ENCODE assay signal across 9 mouse cellular contexts in genomic region chr11:52919231-52919960, GRCm38 (mm10).
DNase-seq lines count a peak whose midpoint lies in the region; ATAC-seq lines count a peak whose summit lies in the region.
"Had no signal": no experiment of that assay in that cellular context is flagged by ENCODE, and none has a peak within 500 bp of the region (broad histone marks: within the 10 kb centered on the region; RNA-seq: fewer than 3 reads in every experiment).

No protein-coding gene starts in this region.

- no peak overlapping the region for H3K4me2 ChIP-seq in heart, embryonic 11.5 days
- no peak overlapping the region for H3K4me2 ChIP-seq in midbrain, embryonic 11.5 days
- no peak overlapping the region for H3K4me2 ChIP-seq in embryonic facial prominence, embryonic 14.5 days (ENCODE audit: low read depth, low read length)
- peak overlapping the region; percentile 4; the same call in 1 of the 2 replicates for H3K4me2 ChIP-seq in neural tube, embryonic 13.5 days

- H3K4me1 ChIP-seq in heart, embryonic 10.5 days, result peaks cover 20% of the 10 kb centered on the region
- H3K4me1 ChIP-seq in heart, embryonic 11.5 days (ENCODE audit: control insufficient read depth, insufficient read depth, low read length), result peaks cover 8% of the 10 kb centered on the region; the same call in 1 of the 2 replicates
- H3K4me1 ChIP-seq in midbrain, embryonic 10.5 days, result peaks cover 5% of the 10 kb centered on the region; the same call in 1 of the 2 replicates
- no peaks in the 10 kb centered on the region for H3K4me1 ChIP-seq in midbrain, embryonic 11.5 days (ENCODE audit: control insufficient read depth, insufficient read depth, low read length)
- peaks cover 7% of the 10 kb centered on the region; the same call in 1 of the 2 replicates for H3K4me1 ChIP-seq in embryonic facial prominence, embryonic 14.5 days (ENCODE audit: control insufficient read depth, insufficient read depth, low read length)
- peaks cover 22% of the 10 kb centered on the region for H3K4me1 ChIP-seq in neural tube, embryonic 13.5 days (replicated peaks)

- 40% methylated on average over 15 of the region's 15 CpGs for WGBS in heart, embryonic 10.5 days
- WGBS in heart, embryonic 11.5 days (ENCODE audit: insufficient replicate concordance), result 36% methylated on average over 15 of the region's 15 CpGs
- 63% methylated on average over 15 of the region's 15 CpGs for WGBS in midbrain, embryonic 10.5 days
- WGBS in midbrain, embryonic 11.5 days, result 67% methylated on average over 15 of the region's 15 CpGs
- WGBS in embryonic facial prominence, embryonic 14.5 days, result 23% methylated on average over 15 of the region's 15 CpGs
- 28% methylated on average over 15 of the region's 15 CpGs for WGBS in neural tube, embryonic 13.5 days

- ATAC-seq in heart, embryonic 11.5 days (replicated peaks; ENCODE audit: insufficient number of reproducible peaks, low FRiP score, low TSS enrichment), result no peak
- no peak for ATAC-seq in midbrain, embryonic 11.5 days (ENCODE audit: low FRiP score)
- ATAC-seq in embryonic facial prominence, embryonic 14.5 days (ENCODE audit: low read depth), result peak; percentile 57
- peak; percentile 78 for ATAC-seq in neural tube, embryonic 13.5 days (ENCODE audit: low read depth)

- no peak overlapping the region for H3K4me3 ChIP-seq in heart, embryonic 10.5 days
- no peak overlapping the region for H3K4me3 ChIP-seq in heart, embryonic 11.5 days (ENCODE audit: low read depth, low read length)
- H3K4me3 ChIP-seq in midbrain, embryonic 10.5 days, result no peak overlapping the region
- no peak overlapping the region for H3K4me3 ChIP-seq in midbrain, embryonic 11.5 days (ENCODE audit: low read depth, low read length)
- no peak overlapping the region for H3K4me3 ChIP-seq in embryonic facial prominence, embryonic 14.5 days (ENCODE audit: low read depth, low read length)
- no peak overlapping the region for H3K4me3 ChIP-seq in neural tube, embryonic 13.5 days
- H3K4me3 ChIP-seq: left cerebral cortex, adult 2 months had no signal

- H3K27ac ChIP-seq in heart, embryonic 10.5 days, result peak overlapping the region; percentile 30; the same call in 1 of the 2 replicates
- H3K27ac ChIP-seq in heart, embryonic 11.5 days (ENCODE audit: low read depth, low read length), result no peak overlapping the region
- peak overlapping the region; percentile 13; the same call in 1 of the 2 replicates for H3K27ac ChIP-seq in midbrain, embryonic 10.5 days (replicated peaks)
- H3K27ac ChIP-seq in midbrain, embryonic 11.5 days (ENCODE audit: low read depth, low read length), result no peak overlapping the region
- H3K27ac ChIP-seq in embryonic facial prominence, embryonic 14.5 days (replicated peaks; ENCODE audit: low read depth, low read length), result no peak overlapping the region
- H3K27ac ChIP-seq in neural tube, embryonic 13.5 days (replicated peaks), result no peak overlapping the region; the same call in 1 of the 2 replicates
- H3K27ac ChIP-seq: left cerebral cortex, adult 2 months had no signal

- H3K36me3 ChIP-seq in heart, embryonic 10.5 days, result no peaks in the 10 kb centered on the region
- no peaks in the 10 kb centered on the region for H3K36me3 ChIP-seq in heart, embryonic 11.5 days (ENCODE audit: control insufficient read depth, insufficient read depth, low read length)
- no peaks in the 10 kb centered on the region for H3K36me3 ChIP-seq in midbrain, embryonic 10.5 days
- no peaks in the 10 kb centered on the region for H3K36me3 ChIP-seq in midbrain, embryonic 11.5 days (ENCODE audit: control insufficient read depth, insufficient read depth, low read length)
- H3K36me3 ChIP-seq in embryonic facial prominence, embryonic 14.5 days (ENCODE audit: control insufficient read depth, insufficient read depth, low read length), result no peaks in the 10 kb centered on the region
- no peaks in the 10 kb centered on the region for H3K36me3 ChIP-seq in neural tube, embryonic 13.5 days

- DNase-seq in heart, embryonic 10.5 days (ENCODE audit: low spot score), result no peak
- no peak for DNase-seq in midbrain, embryonic 10.5 days (ENCODE audit: low spot score)
- no peak for DNase-seq in midbrain, embryonic 11.5 days (ENCODE audit: low spot score, missing footprints)
- peak; percentile 80 for DNase-seq in embryonic facial prominence, embryonic 14.5 days (ENCODE audit: low spot score)
- DNase-seq in urinary bladder, postnatal 25 days (ENCODE audit: low spot score), result no peak
- no peak for DNase-seq in MN1 (ENCODE audit: low spot score)

- no peaks in the 10 kb centered on the region for H3K27me3 ChIP-seq in heart, embryonic 10.5 days (ENCODE audit: insufficient read depth, poor library complexity, severe bottlenecking)
- no peaks in the 10 kb centered on the region for H3K27me3 ChIP-seq in heart, embryonic 11.5 days (ENCODE audit: control insufficient read depth, insufficient read depth, low read length)
- no peaks in the 10 kb centered on the region for H3K27me3 ChIP-seq in midbrain, embryonic 10.5 days (ENCODE audit: low read depth, poor library complexity, severe bottlenecking)
- no peaks in the 10 kb centered on the region for H3K27me3 ChIP-seq in midbrain, embryonic 11.5 days (ENCODE audit: control insufficient read depth, insufficient read depth, low read length)
- no peaks in the 10 kb centered on the region for H3K27me3 ChIP-seq in embryonic facial prominence, embryonic 14.5 days (replicated peaks; ENCODE audit: control insufficient read depth, insufficient read depth, low read length)
- H3K27me3 ChIP-seq in neural tube, embryonic 13.5 days, result no peaks in the 10 kb centered on the region

- H3K9ac ChIP-seq in heart, embryonic 11.5 days (ENCODE audit: low read depth, low read length), result no peak overlapping the region
- H3K9ac ChIP-seq in midbrain, embryonic 11.5 days (ENCODE audit: low read length), result no peak overlapping the region
- no peak overlapping the region for H3K9ac ChIP-seq in embryonic facial prominence, embryonic 14.5 days (ENCODE audit: low read depth, low read length)
- H3K9ac ChIP-seq in neural tube, embryonic 13.5 days, result no peak overlapping the region

- H3K9me3 ChIP-seq in heart, embryonic 10.5 days, result peaks cover 3% of the 10 kb centered on the region; the same call in 1 of the 2 replicates
- H3K9me3 ChIP-seq in heart, embryonic 11.5 days (replicated peaks; ENCODE audit: control insufficient read depth, low read length), result no peaks in the 10 kb centered on the region
- no peaks in the 10 kb centered on the region for H3K9me3 ChIP-seq in midbrain, embryonic 10.5 days (replicated peaks)
- H3K9me3 ChIP-seq in midbrain, embryonic 11.5 days (ENCODE audit: control insufficient read depth, low read length), result no peaks in the 10 kb centered on the region
- H3K9me3 ChIP-seq in embryonic facial prominence, embryonic 14.5 days (ENCODE audit: control insufficient read depth, low read length), result no peaks in the 10 kb centered on the region
- H3K9me3 ChIP-seq in neural tube, embryonic 13.5 days, result 0 out of 2 replicates have a peak, but pooled peaks cover 4% of the 10 kb centered on the region

Comparison
In these comparisons a context has a peak if more than half of its experiments do, and no peak if none do; other contexts are left out.
1. H3K27ac ChIP-seq: peak in heart, embryonic 10.5 days (single experiment) and midbrain, embryonic 10.5 days (single experiment); none in heart, embryonic 11.5 days (single experiment), midbrain, embryonic 11.5 days (single experiment), embryonic facial prominence, embryonic 14.5 days (single experiment) and neural tube, embryonic 13.5 days (single experiment).
2. ATAC-seq: peak in embryonic facial prominence, embryonic 14.5 days (single experiment) and neural tube, embryonic 13.5 days (single experiment); none in heart, embryonic 11.5 days (single experiment) and midbrain, embryonic 11.5 days (single experiment).